Mouse (Mus musculus) thymus, postnatal 0 days (tissue): ENCODE results near the gene Apex1. TPM values are rescaled to one million over a fixed set of nuclear protein-coding genes. Genes with fewer than 3 reads are reported as not detected.
"Not testable (repeated sequence)": the region's sequence is repeated elsewhere in the genome, so short reads cannot be mapped to it uniquely, and the experiment has no call there.

ENCODE experiments used
- DNase-seq: peaks from one replicate; pipeline ENCODE4 v3.0.0-alpha.2; 2015; ENCODE audit warnings: low spot score
- polyA plus RNA-seq: library from polyadenylated mRNA; unstranded; fragments of >200 nt; fragmentation: Nextera tagmentation; extraction: Ambion mirVana; gene quantifications from 2 replicates; pipeline ENCODE4 v1.2.1, GENCODE M21; 2015

The Apex1 gene
- polyA plus RNA-seq, 1 experiment from 2014 or later: 165 TPM

- no peak for DNase-seq
Measured at GRCm38 (mm10) chr14:50925111-50925920, 548 bp downstream of the Apex1 start.

GRCm38 (mm10) chr14:50927366-50927765 lies 2.6 kb downstream of the Apex1 start:
- DNase-seq: no peak

- DNase-seq: no peak
Measured at GRCm38 (mm10) chr14:50929951-50930350, 5.2 kb downstream of the Apex1 start.

GRCm38 (mm10) chr14:50930377-50930753 lies 5.6 kb downstream of the Apex1 start:
- DNase-seq: peak; percentile 68

- DNase-seq: peak; percentile 99
Measured at GRCm38 (mm10) chr14:50930754-50931492, 6.2 kb downstream of the Apex1 start, which contains the start of the genes Pip4p1 and Pnp. Gene Pip4p1, minus strand, starts transcription at chr14:50930856. Gene Pnp, plus strand, starts transcription at chr14:50931082.

GRCm38 (mm10) chr14:50931493-50932020 lies 6.8 kb downstream of the Apex1 start:
- DNase-seq: no peak

GRCm38 (mm10) chr14:50936649-50937048 lies 11.9 kb downstream of the Apex1 start:
- DNase-seq: no peak

GRCm38 (mm10) chr14:50938119-50938908 lies 13.5 kb downstream of the Apex1 start:
- no peak for DNase-seq

- DNase-seq: no peak
Measured at GRCm38 (mm10) chr14:50938940-50939339, 14.2 kb downstream of the Apex1 start.

GRCm38 (mm10) chr14:50943932-50944667 lies 19.3 kb downstream of the Apex1 start, which contains the start of gene Gm49342:
Gene Gm49342, plus strand, starts transcription at chr14:50944517.
- peak; percentile 76 for DNase-seq

GRCm38 (mm10) chr14:50944668-50945033 lies 19.9 kb downstream of the Apex1 start:
- DNase-seq: peak; percentile 56

- not testable (repeated sequence) for DNase-seq
Measured at GRCm38 (mm10) chr14:50945081-50945480, 20.3 kb downstream of the Apex1 start.

- DNase-seq: not testable (repeated sequence)
Measured at GRCm38 (mm10) chr14:50945526-50945925, 20.8 kb downstream of the Apex1 start.

GRCm38 (mm10) chr14:50955487-50955886 lies 30.7 kb downstream of the Apex1 start:
- DNase-seq: no peak

- peak; percentile 22 for DNase-seq
Measured at GRCm38 (mm10) chr14:50955942-50956508, 31.3 kb downstream of the Apex1 start, which contains the start of gene Pnp2. Gene Pnp2, plus strand, starts transcription at chr14:50955992.

GRCm38 (mm10) chr14:50956724-50957123 lies 32.0 kb downstream of the Apex1 start:
- DNase-seq: not testable (repeated sequence)

- DNase-seq: not testable (repeated sequence)
Measured at GRCm38 (mm10) chr14:50957146-50957545, 32.4 kb downstream of the Apex1 start.

- not testable (repeated sequence) for DNase-seq
Measured at GRCm38 (mm10) chr14:50958289-50958995, 33.7 kb downstream of the Apex1 start.

- no peak for DNase-seq
Measured at GRCm38 (mm10) chr14:50968216-50968980, 43.6 kb downstream of the Apex1 start.
